Mouse (Mus musculus): ENCODE data around the gene Pcx.
A peak's percentile ranks its signal among the peaks of the same experiment; 100 is the strongest.

Gene Pcx

DNA sequence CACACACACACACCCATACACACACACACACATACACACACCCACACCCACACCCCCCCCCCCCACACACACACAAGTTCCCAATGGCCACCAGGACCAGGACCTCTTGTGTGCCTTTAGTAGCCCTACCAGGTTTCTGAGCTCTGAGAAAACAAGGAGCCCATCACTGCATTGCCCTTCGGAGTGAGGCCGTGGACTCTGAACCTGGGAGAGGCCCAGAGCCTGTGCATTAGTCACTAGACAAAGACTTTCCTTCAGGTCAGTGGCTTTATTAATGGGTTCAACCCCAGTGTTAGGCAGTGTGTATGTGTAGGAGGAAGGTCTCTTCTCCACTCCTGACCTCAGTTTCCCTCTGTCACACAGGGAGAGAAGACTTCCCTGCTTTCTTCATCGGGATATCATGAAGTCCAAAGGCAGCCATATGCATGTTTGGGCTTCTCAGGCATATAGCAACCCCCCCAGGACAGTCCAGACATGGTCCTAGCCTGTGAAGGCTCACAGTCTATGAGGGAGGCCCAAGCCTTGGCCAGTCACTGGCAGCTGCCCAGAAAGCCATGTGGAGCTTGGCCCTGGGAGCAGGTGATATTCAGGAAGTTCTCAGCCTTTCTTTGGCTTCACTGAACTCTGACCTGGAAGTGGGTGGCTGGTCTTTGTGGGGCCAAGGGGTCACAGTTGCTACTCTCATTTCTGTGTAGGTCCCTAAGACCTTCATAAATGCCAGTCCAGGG is 13.6 kb upstream of the Pcx start:
- no peak for DNase-seq (ENCODE audit: extremely low spot score, low spot score)

DNA sequence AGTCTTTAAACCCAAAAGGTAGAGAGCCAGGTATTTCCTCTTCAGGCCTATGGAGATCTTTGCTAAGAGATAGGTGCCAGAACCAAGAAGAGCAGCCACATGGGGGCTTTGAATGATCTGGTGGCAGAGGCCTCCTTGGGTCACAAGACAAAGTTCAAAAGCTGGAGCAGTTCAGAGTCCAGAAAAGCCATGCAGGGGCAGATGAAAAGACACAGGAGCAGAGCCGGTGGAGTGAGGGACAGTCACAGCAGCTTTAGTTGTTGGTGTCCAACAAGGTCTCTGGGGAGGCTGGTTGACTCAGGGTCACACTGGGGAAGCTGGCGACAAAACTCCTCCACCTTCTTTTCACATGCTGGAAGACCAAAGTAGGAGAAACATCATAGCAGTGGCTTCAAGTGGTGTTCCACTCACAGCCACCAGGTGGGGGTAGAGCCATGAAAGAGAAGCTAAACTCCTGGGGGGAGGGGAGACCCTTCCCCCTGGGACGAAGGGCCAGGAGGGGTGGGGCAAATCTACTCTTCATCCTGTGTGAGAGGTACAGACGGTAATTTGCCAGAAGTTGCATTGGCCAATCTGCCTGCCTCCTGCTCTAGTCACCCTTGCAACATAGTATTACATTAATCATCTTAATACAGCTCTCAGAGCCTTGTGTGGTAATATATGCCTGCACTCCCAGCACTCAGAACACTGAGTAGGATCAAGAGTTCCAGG is 12.9 kb upstream of the Pcx start:
- peak; percentile 81 for DNase-seq (ENCODE audit: extremely low spot score, low spot score)

DNA sequence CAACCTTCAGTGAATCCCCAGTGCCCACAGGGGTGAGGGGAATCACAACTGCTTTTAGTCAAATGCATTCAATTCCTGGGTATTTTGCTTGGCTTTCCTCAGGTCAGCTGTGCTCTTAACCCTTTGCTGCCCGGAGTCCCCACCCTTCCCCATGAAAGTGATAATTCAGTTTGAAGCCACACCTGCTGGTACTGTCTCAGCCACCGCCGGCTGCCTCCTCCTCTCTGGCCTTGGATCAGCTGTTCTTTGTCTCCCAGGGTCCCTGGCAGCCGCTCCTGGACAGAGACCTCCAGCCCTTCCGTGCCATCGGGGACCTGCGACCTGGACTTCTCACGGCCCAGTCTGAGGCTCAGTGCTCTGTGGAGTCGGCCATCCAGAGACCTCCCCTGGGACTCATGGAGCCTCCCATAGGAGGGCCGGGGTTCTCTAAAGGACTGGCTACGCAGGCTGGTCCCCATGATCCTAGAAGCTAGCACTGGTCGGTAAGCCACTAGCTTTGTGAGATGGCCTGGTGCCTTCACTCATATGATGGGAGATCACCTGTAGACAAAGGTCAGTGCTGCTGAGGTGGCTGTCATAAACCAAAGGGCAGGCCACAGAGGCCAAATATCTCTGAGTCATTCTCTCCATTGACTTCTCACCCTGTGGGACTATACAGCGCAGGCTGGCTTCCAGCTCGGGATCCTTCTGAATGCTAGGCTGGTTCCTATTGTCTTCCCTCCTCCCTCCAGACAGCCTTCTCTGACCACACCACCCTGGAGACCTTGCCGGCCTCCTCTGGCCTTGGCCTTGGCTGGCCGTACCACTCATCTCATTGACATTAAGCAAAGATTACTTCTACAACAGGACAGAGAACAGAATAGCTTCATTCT is 12.0 kb upstream of the Pcx start, which contains the start of gene 2010003K11Rik:
2010003K11Rik (minus strand) TSS at position 522 of the 872 bp plus-strand sequence.
- DNase-seq (ENCODE audit: extremely low spot score, low spot score): no peak

DNA sequence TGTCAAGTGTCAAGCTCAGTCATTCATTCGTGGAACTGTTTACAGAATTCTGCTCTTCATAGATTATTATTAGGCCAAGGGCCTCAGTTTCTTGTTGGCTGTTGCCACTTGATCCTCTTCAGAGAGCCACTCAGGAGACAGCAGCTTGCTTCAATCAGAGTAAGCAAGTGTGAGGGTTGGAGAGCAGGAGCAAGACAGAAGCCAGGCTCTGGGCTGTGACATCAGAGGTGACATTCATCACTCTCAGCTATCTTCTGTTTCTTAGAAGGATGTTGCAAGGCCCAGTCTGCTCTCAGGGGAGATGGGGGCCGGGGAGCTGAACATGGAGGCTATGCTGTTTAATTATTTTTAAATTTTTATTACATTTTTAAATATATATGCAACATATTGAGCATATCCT is 7.6 kb upstream of the Pcx start:
- DNase-seq (ENCODE audit: extremely low spot score, low spot score): no peak

DNA sequence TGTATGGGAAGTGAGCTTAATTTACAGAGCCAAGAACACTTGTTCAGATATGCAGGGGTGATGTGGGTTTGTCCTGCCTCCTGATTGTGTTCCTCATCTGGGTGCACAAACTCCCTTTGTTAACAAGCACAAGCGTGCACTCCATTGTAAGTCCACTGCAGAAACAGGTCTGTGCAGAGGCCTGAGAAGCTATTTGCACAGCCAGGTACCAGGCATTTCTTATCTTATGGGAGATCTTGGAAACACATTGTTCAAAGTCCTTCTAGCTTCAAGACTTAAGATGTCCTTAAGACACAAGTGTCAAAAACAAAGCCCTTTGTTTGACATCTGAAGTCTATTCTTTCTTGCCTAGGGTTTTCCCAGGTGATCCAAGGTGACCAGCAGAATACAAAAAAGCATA is 5.4 kb upstream of the Pcx start:
- no peak for DNase-seq (ENCODE audit: extremely low spot score, low spot score)

DNA sequence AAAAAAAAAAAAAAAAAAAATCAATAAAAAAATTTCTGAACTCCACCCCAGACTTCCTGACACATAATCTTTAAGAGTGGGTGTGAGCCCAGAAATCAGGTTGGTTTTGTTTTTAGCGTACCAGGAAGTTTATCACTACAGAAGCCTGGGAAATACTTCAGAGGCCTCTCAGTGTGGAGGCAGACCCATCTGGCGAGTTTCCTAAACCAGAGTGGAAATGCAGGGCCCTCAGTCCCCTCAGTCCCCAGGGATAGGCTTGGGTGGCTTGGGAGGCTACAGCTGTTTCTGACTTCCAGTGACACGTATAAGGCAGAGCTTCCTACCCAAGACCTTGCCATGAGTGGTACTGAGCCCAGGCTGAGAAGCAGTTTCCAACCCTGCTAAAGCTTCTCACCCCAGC is 2.5 kb upstream of the Pcx start:
- DNase-seq (ENCODE audit: extremely low spot score, low spot score): no peak

DNA sequence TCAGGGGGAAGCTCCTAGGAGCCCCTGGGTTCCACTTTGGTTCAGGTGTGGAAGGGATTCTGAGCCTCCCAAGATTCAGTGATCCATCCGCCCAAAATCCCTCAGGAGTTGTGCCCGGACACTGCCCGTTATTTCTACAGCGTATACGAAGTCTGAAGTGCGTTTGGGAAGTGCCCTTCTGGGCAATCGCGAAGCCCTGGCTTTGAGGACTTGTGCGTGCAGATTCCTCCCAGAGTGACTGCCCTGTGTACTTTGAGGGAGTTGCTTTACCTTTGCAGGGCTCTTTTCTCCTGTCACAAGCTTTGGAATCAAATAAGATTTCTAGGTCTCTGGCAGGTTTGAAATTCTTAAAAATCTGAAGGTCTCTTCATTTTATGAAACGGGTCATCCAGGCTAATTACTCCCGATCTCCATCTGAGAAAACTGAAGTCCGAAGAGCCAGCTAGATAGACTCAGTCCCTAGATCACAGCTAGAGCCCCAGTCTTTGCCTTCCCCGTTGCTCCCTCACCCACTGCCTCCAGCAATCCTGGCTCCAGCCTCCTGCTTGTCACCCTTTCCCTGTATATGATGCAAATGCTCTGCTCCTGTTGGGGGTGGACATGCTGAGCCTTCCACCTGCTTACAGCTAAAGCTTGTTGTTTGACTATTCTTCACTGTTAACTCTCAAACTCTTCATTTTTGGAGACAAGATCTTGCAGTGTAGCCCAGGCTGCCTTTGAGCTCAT is 1.0 kb downstream of the Pcx start:
- DNase-seq (ENCODE audit: extremely low spot score, low spot score): no peak

DNA sequence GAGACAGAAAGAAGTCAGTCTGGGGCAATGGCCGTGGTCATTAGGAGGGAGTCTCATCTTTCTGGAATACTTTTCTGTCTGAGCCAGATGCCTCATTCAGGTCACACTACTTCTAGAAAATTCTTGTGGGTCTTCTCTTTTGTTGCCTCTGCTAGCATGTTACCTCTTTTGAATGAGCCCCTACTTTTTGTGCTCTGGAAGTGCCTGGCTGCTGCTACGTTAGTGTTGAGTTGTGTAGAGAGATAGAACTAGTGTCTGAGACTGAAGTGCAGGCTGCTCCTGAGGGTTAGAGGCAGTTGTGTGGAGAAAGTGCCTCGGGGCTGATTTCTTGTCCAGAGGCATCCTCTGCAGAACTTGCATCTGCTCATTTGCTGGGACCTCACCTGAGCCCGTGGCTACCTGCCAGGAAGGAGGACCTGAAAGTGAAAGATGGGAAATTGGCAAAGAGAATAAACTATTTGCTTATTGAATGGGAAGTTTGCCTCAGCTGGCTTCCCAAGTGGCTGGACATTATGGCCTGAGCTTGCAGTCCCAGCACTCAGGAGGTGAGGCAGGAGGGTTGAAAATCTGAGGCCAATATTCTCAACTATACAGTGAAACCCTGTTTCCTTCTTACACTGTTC is 3.1 kb downstream of the Pcx start:
- DNase-seq (ENCODE audit: extremely low spot score, low spot score): no peak

DNA sequence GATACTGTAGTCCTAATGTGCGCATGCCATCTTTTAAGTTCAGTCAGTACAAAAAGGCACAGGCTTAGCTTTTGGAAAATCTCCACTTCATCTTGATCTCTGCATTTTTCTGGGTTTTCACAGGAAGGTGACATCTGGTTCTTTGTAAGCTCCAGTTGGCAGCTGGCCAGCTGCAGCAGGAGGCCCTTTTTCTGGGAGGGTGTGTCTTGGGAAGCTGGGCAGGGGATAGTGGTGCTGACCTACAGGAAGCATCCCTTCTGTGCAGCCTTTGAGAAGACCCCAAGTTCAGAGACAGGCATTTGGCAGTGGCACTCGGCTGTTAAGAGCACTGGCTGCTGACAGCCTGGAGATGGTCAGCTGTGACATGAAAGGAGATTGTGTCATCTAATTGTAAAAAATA is 5.5 kb downstream of the Pcx start:
- DNase-seq (ENCODE audit: extremely low spot score, low spot score): no peak

DNA sequence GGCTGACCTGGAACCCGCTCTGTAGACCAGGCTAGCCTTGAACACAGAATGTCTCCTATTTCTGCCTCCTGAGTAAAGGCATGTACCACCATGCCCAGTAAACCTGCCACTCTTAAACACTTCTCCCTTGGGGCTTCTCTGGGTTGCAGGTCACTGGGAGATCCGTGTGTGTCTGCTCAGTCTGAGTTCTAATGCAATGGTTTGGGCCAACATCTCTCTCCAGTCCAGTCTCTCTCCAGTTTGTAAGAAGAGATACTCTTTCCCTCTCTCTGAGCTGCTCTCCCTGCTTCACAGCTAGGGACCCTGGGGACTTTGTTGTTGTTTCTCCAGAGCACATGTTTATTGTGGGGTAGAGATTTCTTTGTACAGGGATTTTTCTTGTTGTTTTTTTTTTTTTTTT is 6.0 kb downstream of the Pcx start:
- no peak for DNase-seq (ENCODE audit: extremely low spot score, low spot score)

DNA sequence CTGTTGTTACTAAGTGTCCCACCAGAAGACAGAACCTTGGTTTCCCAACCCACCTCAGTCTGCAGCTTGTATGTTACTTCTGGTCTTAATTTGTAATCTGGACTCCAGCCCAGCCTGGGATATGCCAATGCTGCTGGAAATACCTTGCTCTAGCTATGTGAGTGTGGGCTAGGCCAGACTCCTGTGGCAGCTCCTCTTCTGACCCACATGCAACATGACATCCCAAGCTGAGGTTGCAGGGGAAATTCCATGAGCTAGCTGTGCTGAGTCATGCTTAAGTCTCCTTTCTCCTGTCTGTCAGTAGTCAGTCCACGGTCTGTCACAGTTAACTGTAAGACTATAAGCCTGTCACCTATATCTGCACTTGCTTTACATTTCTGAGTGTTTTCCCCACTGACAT is 7.2 kb downstream of the Pcx start:
- no peak for DNase-seq (ENCODE audit: extremely low spot score, low spot score)

DNA sequence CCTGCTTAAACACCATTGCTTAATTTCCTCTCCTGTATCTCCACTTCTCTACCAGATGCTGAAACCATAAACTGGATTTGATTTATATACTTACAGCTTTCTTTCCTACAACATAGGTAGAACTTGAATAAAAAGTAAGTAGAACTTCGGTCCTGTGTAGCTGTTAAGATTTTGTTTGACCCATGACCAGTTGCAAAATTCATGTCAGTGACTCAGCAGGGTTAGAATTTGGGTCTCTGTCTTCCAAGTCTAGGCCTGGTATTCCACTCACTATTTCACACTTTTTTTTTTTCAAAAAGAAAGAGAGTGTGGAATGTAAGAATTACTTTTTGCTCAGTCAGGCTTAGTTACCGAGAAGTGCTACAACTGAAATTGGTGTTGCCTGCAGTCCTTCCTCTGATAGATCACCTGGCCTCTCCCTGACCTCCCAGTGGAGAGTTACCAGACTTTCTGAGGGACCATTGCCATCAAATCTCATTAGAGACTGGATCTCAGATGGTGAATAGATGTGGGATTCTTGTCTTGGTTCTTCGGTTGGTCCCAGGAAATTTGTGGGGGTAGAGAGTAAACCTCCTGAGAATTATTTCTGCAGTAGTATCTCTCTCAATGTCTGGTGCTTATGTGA is 11.3 kb downstream of the Pcx start:
- DNase-seq (ENCODE audit: extremely low spot score, low spot score): no peak

DNA sequence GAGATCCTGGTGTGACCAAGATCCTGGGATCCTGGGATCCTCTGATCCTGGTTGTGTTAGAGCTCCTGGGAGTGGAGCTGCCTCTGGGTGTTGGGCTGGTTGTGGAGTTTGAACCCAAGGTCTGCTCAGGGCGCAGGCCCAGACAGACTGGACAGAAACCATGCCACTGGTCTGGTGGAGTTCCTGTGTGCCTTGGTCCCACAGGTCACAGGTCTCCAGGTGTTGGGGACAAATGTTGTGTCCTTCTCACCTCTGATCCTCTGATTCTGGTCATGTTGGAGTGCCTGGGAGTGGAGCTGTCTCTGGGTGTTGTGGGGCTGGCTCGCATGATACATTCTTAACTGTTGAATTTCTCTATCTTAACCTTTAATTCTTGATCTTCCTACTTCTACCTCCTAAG is 24.4 kb downstream of the Pcx start:
- no peak for DNase-seq (ENCODE audit: extremely low spot score, low spot score)

DNA sequence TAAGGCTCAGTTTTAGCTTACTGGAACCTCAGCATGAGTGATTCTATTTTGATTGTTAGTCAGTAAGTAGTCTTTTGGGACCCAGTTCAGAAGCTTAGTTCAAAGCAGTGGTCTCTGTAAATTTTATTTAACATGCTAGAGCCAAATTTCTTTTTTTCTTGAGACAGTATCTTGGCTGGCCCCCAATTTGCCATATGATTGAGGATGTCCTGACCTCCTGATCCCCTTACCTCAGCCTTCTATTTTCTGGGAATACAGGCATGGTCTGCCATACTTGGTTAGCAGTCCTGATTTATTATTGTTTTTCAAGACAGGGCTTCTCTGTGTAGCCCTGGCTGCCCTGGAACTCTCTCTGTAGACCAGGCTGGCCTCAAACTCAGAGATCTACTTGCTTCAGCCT is 25.6 kb downstream of the Pcx start:
- no peak for DNase-seq (ENCODE audit: extremely low spot score, low spot score)

DNA sequence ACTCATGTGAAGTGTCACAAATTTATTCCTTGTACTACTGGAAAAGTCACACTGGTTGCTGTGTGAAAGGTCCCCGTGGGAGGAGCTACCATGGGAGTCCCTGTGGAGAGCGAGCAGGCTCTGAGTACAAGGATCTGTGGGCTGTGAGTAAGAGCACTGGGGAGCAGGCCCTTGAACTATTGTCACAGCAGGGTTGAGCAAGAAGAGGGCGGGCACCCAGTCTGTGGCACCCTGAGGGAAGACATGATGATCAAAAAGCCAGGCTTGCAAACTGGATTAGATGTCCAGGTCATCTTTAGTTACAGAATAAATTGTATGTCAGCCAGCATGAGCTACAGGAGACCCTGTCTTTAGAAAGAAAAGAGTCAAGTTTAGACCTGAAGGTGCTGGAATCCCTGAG is 26.3 kb downstream of the Pcx start:
- DNase-seq (ENCODE audit: extremely low spot score, low spot score): no peak

DNA sequence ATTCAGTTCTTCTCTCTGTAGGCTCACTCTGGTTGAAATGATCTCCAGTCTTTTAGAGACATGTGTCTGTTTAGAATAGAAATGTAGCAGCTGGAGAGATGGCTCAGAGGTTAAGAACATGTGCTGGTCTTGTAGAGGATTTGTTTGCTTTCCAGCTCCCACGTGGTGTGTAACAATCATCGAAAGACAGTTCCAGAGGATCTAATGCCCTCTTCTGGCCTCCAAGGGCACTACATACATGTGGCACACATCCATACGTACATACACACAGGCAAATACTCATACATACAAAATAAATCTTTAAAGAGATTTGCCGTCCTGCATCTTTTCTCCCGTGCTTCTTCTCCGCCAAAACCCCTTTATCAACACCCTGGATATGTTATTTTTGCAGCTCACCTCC is 30.0 kb downstream of the Pcx start:
- no peak for DNase-seq (ENCODE audit: extremely low spot score, low spot score)

DNA sequence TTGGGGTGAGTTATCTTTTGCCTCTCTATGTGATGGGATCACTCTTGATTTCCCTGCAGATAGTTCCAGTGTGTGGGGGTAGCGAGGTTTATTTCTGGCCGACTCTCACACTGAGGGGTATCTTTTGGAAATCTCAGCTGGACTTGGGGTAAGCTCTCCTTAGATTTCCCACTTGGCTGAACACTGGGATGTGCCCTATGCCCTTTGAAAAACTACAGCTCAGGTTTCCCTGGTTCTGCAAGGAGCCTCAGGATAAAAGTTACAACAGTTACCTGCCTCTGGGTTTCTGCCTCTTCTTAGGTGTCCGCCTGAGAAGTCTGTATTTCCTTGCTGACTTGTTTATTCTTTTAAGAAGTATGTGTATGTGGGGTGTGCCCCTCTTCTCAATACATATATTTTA is 30.7 kb downstream of the Pcx start:
- no peak for DNase-seq (ENCODE audit: extremely low spot score, low spot score)

DNA sequence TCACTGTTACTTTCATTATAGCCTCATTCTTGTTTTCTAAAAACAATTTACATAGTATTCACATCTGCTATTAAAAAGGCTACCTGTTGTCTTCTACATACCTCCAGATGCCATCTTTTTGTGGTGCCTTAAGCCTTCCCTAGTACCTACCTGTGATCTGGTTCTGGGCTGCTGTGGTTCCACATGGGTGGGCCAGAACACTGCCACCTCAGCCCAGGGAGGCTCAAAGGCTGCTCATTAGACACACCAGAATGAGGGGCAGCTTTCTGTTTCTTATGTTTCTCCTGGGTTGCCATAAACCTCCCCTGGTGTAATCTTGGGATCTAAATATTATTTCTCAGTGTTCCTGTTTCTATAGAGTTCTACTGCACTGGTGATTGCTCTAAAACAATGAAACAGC is 31.8 kb downstream of the Pcx start:
- DNase-seq (ENCODE audit: extremely low spot score, low spot score): no peak

DNA sequence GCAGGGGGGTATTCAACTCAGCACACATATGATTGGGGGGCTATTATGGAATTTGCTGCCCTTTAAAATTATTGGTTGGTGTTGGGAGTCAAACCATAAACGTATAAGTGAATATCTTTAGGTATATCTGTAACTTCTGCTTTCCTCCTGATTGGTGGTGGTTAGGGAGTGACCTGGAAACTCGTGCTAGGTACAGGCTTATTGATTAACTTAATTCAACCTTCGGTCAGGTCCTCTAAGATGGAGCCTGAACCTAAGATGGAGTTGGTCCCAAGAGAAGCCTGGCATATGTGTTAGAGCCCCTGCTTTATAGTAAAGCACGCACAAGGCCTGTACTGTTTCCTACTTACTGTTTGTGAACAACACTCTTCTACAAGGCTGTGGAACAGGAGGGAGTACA is 34.8 kb downstream of the Pcx start:
- DNase-seq (ENCODE audit: extremely low spot score, low spot score): no peak

DNA sequence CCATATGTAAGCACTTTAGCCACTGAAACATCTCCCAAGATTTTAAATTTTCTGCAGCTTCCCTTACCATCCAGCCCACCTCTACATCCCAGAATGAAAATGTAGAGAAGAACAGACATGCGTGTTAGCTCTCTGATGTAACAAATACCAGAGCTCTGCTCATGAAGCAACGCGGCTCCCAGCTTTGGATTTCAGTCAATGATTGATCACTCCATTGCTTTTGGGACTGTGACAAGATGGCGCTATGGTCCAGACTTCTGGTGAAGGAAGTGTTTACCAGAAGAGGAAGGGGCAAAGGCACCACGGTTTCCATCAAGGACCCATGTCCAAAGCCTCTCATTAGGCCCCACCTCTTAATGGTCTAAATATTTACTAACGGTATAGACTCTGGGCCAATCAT is 35.6 kb downstream of the Pcx start:
- no peak for DNase-seq (ENCODE audit: extremely low spot score, low spot score)

DNA sequence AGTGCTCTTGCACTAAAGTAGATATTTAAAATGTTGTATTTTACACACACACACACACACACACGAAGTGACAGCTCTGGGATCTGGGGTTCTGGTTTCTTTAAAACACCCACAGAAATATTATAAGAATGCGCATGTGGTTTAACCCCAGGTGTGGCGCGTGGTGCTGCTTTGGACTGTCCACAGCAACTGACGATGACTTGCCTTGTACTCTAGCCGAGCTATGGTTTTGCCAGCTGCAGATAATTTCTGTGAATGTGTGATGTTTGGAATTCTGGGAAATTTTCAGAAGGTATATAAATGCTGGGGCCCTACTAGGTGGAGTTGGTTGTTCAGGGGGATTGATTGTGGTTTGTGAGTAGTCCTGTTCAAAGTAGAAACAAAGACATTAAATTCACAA is 37.5 kb downstream of the Pcx start:
- DNase-seq (ENCODE audit: extremely low spot score, low spot score): no peak

Data from neural tube, embryonic 10.5 days (tissue).